Mouse (Mus musculus): ENCODE measurements around the gene Trnp1.

DNA sequence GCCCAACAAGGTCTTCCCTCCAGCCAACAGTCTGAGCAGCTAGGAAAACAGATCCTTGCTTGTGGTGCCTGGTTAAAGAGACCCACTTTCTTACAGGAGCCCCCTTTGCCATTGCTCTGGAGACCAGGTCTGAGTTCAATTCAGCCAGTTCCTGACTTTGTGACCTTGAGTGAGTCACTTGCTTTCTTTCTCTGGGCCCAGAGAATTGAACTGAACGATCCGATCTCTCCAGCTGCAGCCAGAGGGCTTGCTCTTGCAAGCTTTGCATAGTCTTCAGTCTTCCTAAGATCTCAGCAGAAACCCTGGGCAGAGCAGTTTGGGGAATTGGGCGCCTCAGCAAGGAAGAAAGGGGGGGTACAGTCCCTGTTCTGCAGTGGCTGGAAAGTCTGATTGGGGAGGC lies 15.9 kb downstream of the Trnp1 start:
- TF ChIP-seq CTCF (IDR thresholded peaks at IDR 0.05; ENCODE audit: low read depth) (no peak), EP300 (optimal IDR thresholded peaks at IDR 0.05) (no peak)

Data from stomach, postnatal 0 days (tissue).